Mouse (Mus musculus) ES-Bruce4 (cell line): ENCODE data around the gene Klhl26. TPM values are rescaled to one million over a fixed set of nuclear protein-coding genes. Genes with fewer than 3 reads are reported as not detected.

ENCODE experiments used
- H3K27ac ChIP-seq: 2 replicates; pipeline ENCODE4 v1.5.1; 2012; ENCODE audit warnings: low read length, inconsistent platforms; ENCODE audit not compliant: insufficient read depth
- H3K27me3 ChIP-seq: 2 replicates; pipeline ENCODE4 v1.6.1; 2012; ENCODE audit warnings: mild to moderate bottlenecking, low read length, inconsistent platforms; ENCODE audit not compliant: control insufficient read depth, poor library complexity, insufficient read depth, severe bottlenecking
- H3K36me3 ChIP-seq: 2 replicates; pipeline ENCODE4 v1.6.1; 2012; ENCODE audit warnings: inconsistent platforms, mild to moderate bottlenecking, low read length, moderate library complexity; ENCODE audit not compliant: control insufficient read depth, poor library complexity, insufficient read depth, severe bottlenecking
- H3K4me1 ChIP-seq: one replicate; pipeline ENCODE4 v1.8.1; 2011; ENCODE audit warnings: low read length; ENCODE audit not compliant: control insufficient read depth, insufficient read depth
- H3K4me3 ChIP-seq: 2 replicates; pipeline ENCODE4 v1.5.1; 2011; ENCODE audit warnings: low read depth, mild to moderate bottlenecking, low read length
- H3K9ac ChIP-seq: 2 replicates; pipeline ENCODE4 v1.6.1; 2012; ENCODE audit warnings: low read depth, mild to moderate bottlenecking, inconsistent platforms; ENCODE audit not compliant: poor library complexity, severe bottlenecking
- H3K9me3 ChIP-seq: replicated peaks from 2 replicates; pipeline ENCODE4 v1.6.1; 2012; ENCODE audit warnings: mild to moderate bottlenecking, low read length, inconsistent platforms; ENCODE audit not compliant: control insufficient read depth, poor library complexity, insufficient read depth, severe bottlenecking
- CTCF ChIP-seq: IDR thresholded peaks from one replicate; pipeline ENCODE4 v1.8.1; 2011; ENCODE audit warnings: low read depth, low read length
- EP300 ChIP-seq: IDR thresholded peaks from 2 replicates; pipeline ENCODE4 v1.6.1; 2011; ENCODE audit warnings: low read depth, low read length; ENCODE audit not compliant: insufficient read depth
- POLR2A ChIP-seq: IDR thresholded peaks from one replicate; pipeline ENCODE4 v1.8.1; 2011; ENCODE audit warnings: low read length; ENCODE audit not compliant: insufficient read depth
- polyA plus RNA-seq: library from polyadenylated mRNA; stranded (reverse); fragments of >200 nt; gene quantifications from 2 replicates; pipeline ENCODE4 v1.2.4, GENCODE M21; 2011; ENCODE audit warnings: low read depth; ENCODE audit not compliant: missing spikeins, insufficient read depth, insufficient read length

Klhl26 gene
- polyA plus RNA-seq, 1 experiment, result 27.4 TPM

DNA sequence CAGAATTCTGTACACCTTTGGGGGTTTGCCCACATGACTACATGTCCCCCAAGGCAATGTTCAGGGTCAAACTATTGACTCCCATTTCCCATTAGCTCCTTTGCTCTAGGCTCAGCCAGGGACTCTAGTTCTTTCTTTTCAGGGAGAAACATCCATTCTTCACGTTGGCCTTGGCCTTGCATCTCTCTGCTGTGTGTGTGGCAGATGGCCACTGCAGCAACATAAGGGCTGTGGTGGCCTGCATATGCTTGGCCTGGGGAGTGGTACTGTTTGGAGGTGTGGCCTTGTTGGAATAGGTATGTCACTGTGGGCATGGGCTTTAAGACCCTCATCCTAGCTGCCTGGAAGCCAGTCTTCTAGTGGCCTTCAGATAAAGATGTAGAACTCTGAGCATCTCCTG is 30.8 kb downstream of the Klhl26 start:
- H3K4me3 ChIP-seq, result no peak overlapping the region
- no peaks in the 10 kb centered on the region for H3K27me3 ChIP-seq
- H3K27ac ChIP-seq, result no peak overlapping the region
- no peaks in the 10 kb centered on the region for H3K9me3 ChIP-seq
- no peak overlapping the region for H3K9ac ChIP-seq
- H3K4me1 ChIP-seq, result no peaks in the 10 kb centered on the region
- no peaks in the 10 kb centered on the region for H3K36me3 ChIP-seq
- no peak for TF ChIP-seq POLR2A
- TF ChIP-seq EP300, result no peak
- no peak for TF ChIP-seq CTCF

DNA sequence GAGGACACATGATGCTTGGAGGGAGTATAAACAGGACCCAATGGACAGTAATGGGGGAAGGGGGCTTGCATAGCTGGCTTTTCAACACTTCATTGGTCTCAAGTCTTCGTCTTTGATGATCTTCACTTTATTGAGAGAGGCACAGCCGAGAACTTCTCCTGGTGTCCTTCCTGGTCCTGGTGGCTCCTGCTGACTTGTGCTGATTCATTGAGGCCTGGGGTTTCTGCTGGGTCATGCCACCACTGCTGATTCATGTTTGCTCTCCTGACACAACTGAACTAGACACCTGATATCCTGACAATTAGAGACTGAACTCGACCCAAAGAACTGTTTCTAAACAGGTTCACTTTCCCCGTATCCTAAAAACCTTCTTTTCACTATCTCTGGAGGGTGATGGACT is 33.4 kb downstream of the Klhl26 start:
- H3K36me3 ChIP-seq, result no peaks in the 10 kb centered on the region
- H3K27ac ChIP-seq, result no peak overlapping the region

DNA sequence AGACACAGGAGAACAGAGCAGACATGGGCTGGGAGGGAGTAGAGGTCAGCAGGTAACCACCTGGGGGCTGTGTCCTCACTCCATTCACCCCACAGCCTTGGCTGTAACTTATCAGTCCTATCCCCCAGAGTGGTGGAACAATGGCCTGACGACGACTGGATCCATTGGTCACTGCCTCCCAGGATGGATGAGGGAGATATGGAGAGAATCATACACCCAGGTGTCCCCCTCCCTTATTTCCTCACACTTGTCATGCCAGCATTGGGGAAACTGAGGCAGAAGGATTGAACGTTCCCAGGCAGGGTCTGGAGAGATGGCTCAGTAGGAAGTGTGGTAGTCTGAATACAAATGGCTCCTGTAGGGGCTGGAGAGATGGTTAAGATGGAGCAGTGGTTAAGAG is 35.2 kb downstream of the Klhl26 start:
- TF ChIP-seq CTCF, result no peak
- TF ChIP-seq POLR2A, result no peak
- no peak for TF ChIP-seq EP300
- H3K36me3 ChIP-seq, result no peaks in the 10 kb centered on the region
- no peak overlapping the region for H3K27ac ChIP-seq
- H3K9me3 ChIP-seq, result no peaks in the 10 kb centered on the region
- H3K27me3 ChIP-seq, result no peaks in the 10 kb centered on the region
- H3K4me3 ChIP-seq, result no peak overlapping the region
- H3K4me1 ChIP-seq, result no peaks in the 10 kb centered on the region
- H3K9ac ChIP-seq, result no peak overlapping the region

More for the DNA sequence above, 33.4 kb downstream of the Klhl26 start:
- TF ChIP-seq POLR2A (no peak), EP300 (no peak), CTCF (no peak)
- H3K9me3 ChIP-seq, result no peaks in the 10 kb centered on the region
- no peaks in the 10 kb centered on the region for H3K27me3 ChIP-seq
- H3K4me1 ChIP-seq, result no peaks in the 10 kb centered on the region
- no peak overlapping the region for H3K9ac ChIP-seq
- no peak overlapping the region for H3K4me3 ChIP-seq

DNA sequence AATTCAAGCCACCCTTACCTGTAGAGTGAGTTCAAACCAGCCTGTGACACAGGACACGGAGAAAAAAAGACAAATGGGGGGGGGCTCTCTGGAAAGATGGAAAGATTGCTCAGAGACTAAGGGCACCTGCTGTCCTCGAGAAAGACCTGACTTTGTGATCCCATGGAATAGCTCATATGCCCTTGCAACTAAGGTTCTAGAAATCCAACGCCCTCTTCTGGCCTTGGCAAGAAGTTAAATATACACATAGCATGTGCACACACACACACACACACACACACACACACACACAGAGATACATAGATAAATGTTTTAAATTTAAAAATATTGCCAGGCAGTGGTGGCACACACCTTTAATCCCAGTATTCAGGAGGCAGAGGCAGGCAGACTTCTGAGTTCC is 36.5 kb downstream of the Klhl26 start:
- no peaks in the 10 kb centered on the region for H3K9me3 ChIP-seq
- H3K36me3 ChIP-seq, result no peaks in the 10 kb centered on the region
- no peak overlapping the region for H3K27ac ChIP-seq
- no peaks in the 10 kb centered on the region for H3K4me1 ChIP-seq
- no peaks in the 10 kb centered on the region for H3K27me3 ChIP-seq
- H3K4me3 ChIP-seq, result peak overlapping the region; percentile 51; the same call in 1 of the 2 replicates
- peak overlapping the region; percentile 9; the same call in 1 of the 2 replicates for H3K9ac ChIP-seq
- TF ChIP-seq CTCF, result no peak

GRCm38 (mm10) chr8:70439848-70440179 is 37.0 kb downstream of the Klhl26 start:
- H3K9ac ChIP-seq, result peak overlapping the region; percentile 9
- no peak for TF ChIP-seq CTCF
- TF ChIP-seq POLR2A, result no peak
- no peak for TF ChIP-seq EP300
- H3K36me3 ChIP-seq, result no peaks in the 10 kb centered on the region
- H3K4me3 ChIP-seq, result peak overlapping the region; percentile 51
- no peaks in the 10 kb centered on the region for H3K4me1 ChIP-seq
- H3K9me3 ChIP-seq, result no peaks in the 10 kb centered on the region
- no peak overlapping the region for H3K27ac ChIP-seq
- no peaks in the 10 kb centered on the region for H3K27me3 ChIP-seq

- no peaks in the 10 kb centered on the region for H3K4me1 ChIP-seq
Measured at GRCm38 (mm10) chr8:70439055-70439847, 37.5 kb downstream of the Klhl26 start, which contains the start of gene Crtc1. Crtc1 (minus strand) TSS chr8:70439579.

More at GRCm38 (mm10) chr8:70439055-70439847, 37.5 kb downstream of the Klhl26 start, which contains the start of gene Crtc1:
- TF ChIP-seq CTCF (no peak), EP300 (no peak), POLR2A (peak; percentile 37)
- Histone ChIP-seq H3K4me3 (peak within 1 kb of the TSS; percentile 78), H3K9me3 (no peaks in the 10 kb centered on the region), H3K9ac (peak within 1 kb of the TSS; percentile 68), H3K27me3 (no peaks in the 10 kb centered on the region), H3K36me3 (no peaks in the 10 kb centered on the region), H3K27ac (no peak within 1 kb of the TSS)
